Mouse (Mus musculus) right cerebral cortex, postnatal 4 days (tissue): ENCODE data around the gene Prkag2.
A peak's percentile ranks its signal among the peaks of the same experiment; 100 is the strongest.
"Not testable (repeated sequence)": the region's sequence is repeated elsewhere in the genome, so short reads cannot be mapped to it uniquely, and the experiment has no call there.

Experiments
- DNase-seq: peaks from one replicate; pipeline ENCODE4 v3.0.0-alpha.2; 2022

Gene Prkag2

GRCm38 (mm10) chr5:24861449-24861930 is 239.0 kb downstream of the Prkag2 start:
- DNase-seq = no peak

- peak; percentile 64 for DNase-seq
These were observed 239.6 kb downstream of the Prkag2 start for GRCm38 (mm10) chr5:24860635-24861448.

- no peak for DNase-seq
These were observed 240.5 kb downstream of the Prkag2 start for GRCm38 (mm10) chr5:24859771-24860540.

DNA sequence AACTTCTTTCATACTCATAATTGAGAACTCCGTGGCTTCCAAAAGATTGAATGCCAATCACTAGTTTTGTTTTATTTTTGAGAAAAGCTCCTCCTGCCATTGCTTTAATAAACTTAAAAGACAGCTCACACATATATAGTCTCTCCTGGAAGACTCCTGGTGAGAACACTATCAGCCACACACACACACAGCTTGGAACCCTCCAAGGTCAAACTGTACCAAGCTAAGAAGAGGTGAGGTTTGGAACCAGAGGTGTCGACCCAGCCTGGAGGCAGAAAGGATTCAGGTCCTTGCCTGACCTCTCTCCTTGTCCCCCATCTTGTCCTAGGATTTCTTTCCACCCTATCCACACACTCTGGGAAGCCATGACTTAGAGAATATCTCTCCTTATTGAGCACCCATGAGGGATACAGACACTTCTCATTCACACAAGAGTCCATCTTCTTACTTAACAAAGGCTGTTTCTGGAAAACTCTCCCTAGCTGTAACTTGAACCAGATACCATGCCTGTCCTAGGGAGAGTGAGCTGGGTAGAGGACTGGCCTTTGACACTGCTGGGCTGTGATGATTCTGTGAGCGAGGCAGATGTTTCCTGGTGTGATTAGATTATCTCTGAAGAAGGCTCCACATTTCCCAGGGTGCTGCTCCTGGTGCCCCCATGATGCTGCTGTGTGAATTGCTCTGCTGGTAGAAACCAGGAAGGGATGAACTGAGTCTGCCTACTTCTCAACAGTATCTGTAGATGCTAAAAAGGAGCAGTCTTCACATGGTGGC is 245.4 kb downstream of the Prkag2 start:
- DNase-seq = no peak

DNA sequence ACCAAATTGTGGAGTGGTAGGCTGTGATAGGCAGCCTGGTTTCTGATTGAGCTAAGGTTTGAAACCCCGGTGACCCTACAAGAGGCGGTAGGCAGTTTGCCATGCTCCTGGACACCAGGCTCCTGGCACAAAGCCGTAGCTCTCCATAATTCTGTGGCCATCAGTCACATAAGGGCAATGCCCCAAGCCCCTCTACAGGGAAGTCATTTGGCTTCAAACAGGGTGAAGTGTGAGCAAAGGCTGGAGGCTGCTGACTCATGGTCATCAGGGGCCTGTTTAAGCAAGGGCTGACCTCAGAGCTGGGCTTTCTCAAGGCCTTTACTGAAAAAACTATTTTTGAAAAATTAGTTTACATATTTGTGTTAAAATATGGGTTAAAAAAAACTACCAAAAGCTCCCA is 246.2 kb downstream of the Prkag2 start:
- DNase-seq = no peak

GRCm38 (mm10) chr5:24848261-24848660 is 252.2 kb downstream of the Prkag2 start:
- not testable (repeated sequence) for DNase-seq

DNA sequence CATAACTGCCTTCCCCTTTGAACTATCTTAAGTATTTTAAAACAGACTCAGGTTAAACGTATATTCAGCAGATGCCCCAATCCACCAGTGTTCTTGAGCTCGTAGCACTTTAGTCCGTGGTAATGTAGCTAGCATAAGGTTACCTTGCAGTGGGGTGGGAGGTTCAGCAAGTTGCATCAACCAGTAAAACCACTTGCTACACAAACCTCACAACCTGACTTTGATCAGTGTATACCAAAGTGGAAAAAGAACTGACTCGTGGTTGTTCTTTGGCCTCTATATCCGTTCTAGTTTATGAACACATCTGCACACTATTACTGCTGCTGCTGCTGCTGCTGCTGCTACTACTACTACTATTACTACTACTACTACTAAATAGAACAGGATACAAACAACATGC is 256.6 kb downstream of the Prkag2 start:
- DNase-seq = no peak

GRCm38 (mm10) chr5:24843103-24843475 is 257.4 kb downstream of the Prkag2 start:
- peak; percentile 48 for DNase-seq

DNA sequence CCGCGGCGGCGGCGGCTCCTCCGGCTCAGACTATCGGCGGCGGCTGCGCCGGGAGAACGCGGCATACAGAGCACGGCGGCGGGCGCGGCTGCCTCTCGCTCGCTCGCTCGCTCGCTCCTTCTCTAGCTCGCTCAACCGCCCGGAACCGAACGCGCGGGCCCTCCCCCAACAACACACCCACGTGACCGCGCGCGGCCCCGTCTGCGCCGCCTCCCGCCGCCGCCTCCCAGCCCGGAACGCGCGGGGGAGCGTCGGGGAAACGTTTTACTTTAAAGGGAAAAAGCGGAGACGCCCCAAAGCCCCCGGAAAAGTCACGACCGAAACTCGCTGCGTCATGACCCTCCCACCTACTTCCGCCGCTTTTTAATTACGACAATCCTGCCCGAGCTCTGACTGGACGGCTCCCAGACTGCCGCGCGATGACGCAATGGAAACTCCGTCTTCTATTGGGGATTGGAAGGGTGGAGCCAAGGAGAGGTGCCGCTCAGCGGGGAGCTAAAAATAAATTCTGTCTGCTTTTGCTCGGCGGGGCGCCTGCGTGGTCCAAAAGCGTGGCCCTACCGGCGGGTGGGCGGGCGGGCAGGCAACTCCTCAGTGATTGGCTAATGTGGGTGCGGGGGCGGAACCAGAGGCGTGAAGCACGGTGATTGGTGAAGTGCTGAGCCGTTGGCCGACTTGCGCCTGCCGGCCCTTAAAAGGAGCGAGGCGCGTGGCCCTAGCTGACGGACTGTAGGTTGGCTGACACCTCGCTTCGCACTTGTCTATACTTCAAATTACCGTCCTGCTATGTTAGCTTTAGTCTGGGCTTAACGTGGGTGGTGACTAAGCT is 258.0 kb downstream of the Prkag2 start, which contains the start of gene Rheb:
TSS of gene Rheb (minus strand) at position 351 of the 829 bp plus-strand sequence.
- DNase-seq = peak; percentile 98

DNA sequence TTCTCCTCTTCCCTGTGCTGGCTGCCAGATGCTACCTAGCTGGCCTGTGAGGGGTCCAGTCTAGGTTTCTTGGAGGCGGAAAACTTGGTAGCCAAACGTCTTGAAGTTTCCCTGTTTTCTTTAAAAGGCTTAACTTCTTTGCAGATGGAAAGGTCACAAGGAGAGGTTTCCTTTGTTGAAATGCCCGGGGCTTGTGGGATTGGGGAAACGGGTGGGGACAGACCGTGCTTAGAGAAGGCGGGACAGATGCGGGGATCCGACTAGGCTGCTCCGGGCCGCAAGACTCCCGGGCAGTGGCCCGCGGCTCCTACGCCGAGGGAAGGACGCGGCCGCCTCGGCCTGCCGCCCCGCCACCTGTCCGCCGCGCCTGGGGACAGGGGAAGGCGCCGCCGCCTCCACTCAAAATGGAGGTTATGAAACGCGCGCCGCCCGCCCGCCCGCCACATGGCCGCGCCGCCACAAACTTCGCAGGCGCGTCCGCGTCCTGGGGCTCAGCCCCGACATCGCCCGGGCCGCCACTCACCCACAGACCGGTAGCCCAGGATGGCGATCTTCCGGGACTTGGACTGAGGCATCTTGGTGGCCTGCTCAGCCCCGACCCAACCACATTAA is 258.7 kb downstream of the Prkag2 start:
- no peak for DNase-seq

- peak; percentile 5 for DNase-seq
These were observed 259.4 kb downstream of the Prkag2 start for GRCm38 (mm10) chr5:24840975-24841431.

GRCm38 (mm10) chr5:24834491-24834890 is 266.0 kb downstream of the Prkag2 start:
- no peak for DNase-seq

DNA sequence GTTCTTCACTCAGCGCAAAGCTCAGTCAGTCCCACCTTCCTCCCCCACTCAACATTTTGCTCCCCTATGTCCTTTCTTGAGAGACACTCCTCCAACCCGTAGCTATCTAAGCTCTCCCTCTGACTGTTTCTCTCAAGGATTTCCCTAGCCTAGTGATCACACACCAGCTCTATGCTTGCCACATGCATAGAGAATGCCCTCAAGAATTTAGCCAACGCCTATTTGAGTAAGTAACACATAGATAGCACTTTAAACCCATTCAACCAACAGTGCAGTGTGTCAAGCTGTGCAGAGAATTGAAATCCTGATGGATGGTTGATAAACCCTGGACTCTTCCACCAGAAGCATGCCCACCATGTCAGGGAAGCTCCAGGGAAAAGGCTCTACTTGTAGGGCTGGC is 268.5 kb downstream of the Prkag2 start:
- no peak for DNase-seq

- no peak for DNase-seq
These were observed 272.0 kb downstream of the Prkag2 start for GRCm38 (mm10) chr5:24828446-24828845.

- DNase-seq = no peak
These were observed 273.3 kb downstream of the Prkag2 start for GRCm38 (mm10) chr5:24827173-24827572.

GRCm38 (mm10) chr5:24826056-24826770 is 274.2 kb downstream of the Prkag2 start:
- no peak for DNase-seq

DNA sequence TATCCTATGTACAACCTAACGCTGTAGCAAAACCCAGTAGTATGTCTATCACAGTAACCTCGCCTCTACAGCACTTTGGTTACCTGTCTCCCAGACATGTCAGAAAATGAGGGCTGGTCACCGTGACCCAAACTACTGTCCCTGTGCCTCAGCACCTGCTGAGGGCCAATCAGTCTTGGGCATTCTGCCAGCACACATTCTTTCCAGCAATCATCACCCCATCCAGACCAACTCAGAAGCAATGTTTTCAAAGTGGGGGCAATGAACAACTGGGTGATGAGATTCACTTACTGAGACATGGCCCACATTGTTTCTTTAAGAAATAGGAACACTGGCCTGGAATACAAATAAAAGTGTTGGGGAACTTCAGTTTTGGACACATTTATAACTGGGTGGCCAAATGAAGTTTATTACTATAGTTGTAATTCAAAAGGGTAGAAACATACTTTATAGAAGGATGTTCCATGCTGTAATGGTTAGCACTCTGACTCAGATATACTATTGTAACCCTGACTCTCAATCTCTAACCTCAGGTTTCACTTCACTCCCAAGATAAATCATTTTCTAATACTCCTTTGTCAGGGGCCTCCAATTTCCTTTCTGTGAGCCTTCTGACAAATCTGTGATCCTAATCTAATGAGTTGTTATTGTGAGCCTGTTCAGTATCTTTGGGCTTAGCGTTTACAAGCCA is 274.9 kb downstream of the Prkag2 start:
- no peak for DNase-seq

DNA sequence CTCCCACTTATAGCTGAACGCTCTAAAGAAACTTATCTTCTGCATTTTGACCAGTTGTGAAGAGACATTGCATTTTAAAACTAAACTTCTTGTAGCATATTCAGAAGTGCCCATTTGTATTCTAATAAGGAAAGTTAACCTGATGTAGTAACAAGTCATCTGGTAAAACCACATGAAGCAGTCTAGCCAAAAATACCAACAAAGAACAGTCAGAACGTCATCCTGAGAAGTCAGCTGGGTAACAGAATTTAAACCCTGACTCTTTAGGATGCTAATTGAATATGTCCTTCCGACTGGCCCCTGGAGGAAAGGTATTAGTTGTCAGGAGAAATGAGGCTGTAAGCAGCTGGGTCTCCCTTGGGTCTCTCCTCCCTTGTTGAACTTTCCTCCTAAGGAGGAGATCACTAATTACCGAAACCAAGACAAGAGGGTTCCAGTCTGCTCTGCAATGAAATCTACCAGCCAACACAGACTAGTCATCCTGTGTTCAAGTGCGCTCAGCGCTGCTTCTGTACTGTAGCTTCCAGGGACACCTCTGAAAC is 276.5 kb downstream of the Prkag2 start:
- no peak for DNase-seq

- DNase-seq = no peak
These were observed 277.7 kb downstream of the Prkag2 start for GRCm38 (mm10) chr5:24822781-24823180.

GRCm38 (mm10) chr5:24822231-24822630 is 278.2 kb downstream of the Prkag2 start:
- not testable (repeated sequence) for DNase-seq
